Mouse (Mus musculus) lung, embryonic 15.5 days (tissue): ENCODE measurements around the gene Fsd1l. TPM values are rescaled to one million over a fixed set of nuclear protein-coding genes. Genes with fewer than 3 reads are reported as not detected.
"Not testable (repeated sequence)": the region's sequence is repeated elsewhere in the genome, so short reads cannot be mapped to it uniquely, and the experiment has no call there.

ENCODE experiments used
- ATAC-seq: fragments of 200-750 bp; cut with Nextera tagmentation; 2 replicates; pipeline ENCODE4 v1.8.0; 2017; ENCODE audit warnings: moderate number of reproducible peaks, borderline replicate concordance; ENCODE audit not compliant: low FRiP score, low TSS enrichment; ENCODE audit errors: extremely low read depth
- H3K27ac ChIP-seq: fragments of 300-500 bp; sonication (generic); 2 replicates; pipeline ENCODE4 v1.5.1; 2015; ENCODE audit warnings: moderate library complexity, mild to moderate bottlenecking, inconsistent platforms
- H3K27me3 ChIP-seq: fragments of 300-500 bp; sonication (generic); 2 replicates; pipeline ENCODE4 v1.6.1; 2015; ENCODE audit warnings: inconsistent platforms
- H3K36me3 ChIP-seq: fragments of 300-500 bp; sonication (generic); 2 replicates; pipeline ENCODE4 v1.6.1; 2015; ENCODE audit warnings: inconsistent platforms
- H3K4me1 ChIP-seq: fragments of 300-500 bp; sonication (generic); 2 replicates; pipeline ENCODE4 v1.6.1; 2015; ENCODE audit warnings: inconsistent platforms
- H3K4me2 ChIP-seq: fragments of 300-500 bp; sonication (generic); 2 replicates; pipeline ENCODE4 v1.6.1; 2015; ENCODE audit warnings: inconsistent platforms, mild to moderate bottlenecking, moderate library complexity
- H3K4me3 ChIP-seq: fragments of 300-500 bp; sonication (generic); 2 replicates; pipeline ENCODE4 v1.5.1; 2015; ENCODE audit warnings: mild to moderate bottlenecking, inconsistent platforms
- H3K9ac ChIP-seq: fragments of 300-500 bp; sonication (generic); 2 replicates; pipeline ENCODE4 v1.6.1; 2015; ENCODE audit warnings: inconsistent platforms
- H3K9me3 ChIP-seq: fragments of 300-500 bp; sonication (generic); 2 replicates; pipeline ENCODE4 v1.6.1; 2016; ENCODE audit warnings: inconsistent platforms
- WGBS: fragments of 180-500 bp; shearing (Covaris S2); methylation state at CpG from one replicate; pipeline ENCODE4 v1.1.7; 2015; 5-methylcytosine and 5-hydroxymethylcytosine counted together
- polyA plus RNA-seq: library from polyadenylated mRNA; unstranded; fragments of >200 nt; fragmentation: Nextera tagmentation; extraction: Ambion mirVana; gene quantifications from 2 replicates; pipeline ENCODE4 v1.2.1, GENCODE M21; 2015

Gene Fsd1l
- polyA plus RNA-seq, 1 experiment from 2014 or later = 9.1 TPM

DNA sequence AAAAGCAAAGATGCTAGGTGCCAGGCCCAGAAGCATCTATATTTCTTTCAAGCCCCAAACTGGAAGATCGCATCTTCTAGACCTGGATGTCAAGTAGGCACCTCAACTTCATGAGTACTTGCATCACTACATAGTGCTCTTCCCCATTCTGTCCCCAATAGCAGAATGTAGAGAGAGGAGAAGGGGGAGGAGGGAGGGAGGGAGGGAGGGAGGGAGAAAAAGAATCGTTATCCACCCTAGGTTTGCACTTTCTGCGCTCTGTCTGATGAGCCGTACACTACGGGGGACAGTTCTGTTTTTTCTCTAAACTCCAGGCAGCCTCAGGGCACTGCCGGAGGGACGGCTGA, 82.4 kb downstream of the Fsd1l start, which contains the start of gene Fktn:
Gene Fktn, plus strand, starts transcription at position 295 of the 347 bp plus-strand sequence.
- Histone ChIP-seq H3K27me3 (no peaks in the 10 kb centered on the region), H3K9ac (peak within 1 kb of the TSS; percentile 73), H3K4me3 (peak within 1 kb of the TSS; percentile 76), H3K36me3 (no peaks in the 10 kb centered on the region), H3K9me3 (no peaks in the 10 kb centered on the region), H3K4me2 (peak within 1 kb of the TSS; percentile 83), H3K27ac (peak within 1 kb of the TSS; percentile 46), H3K4me1 (peaks cover 8% of the 10 kb centered on the region)
- WGBS = 16% methylated on average over 7 of the region's 7 CpGs
- peak; percentile 79 for ATAC-seq

- Histone ChIP-seq H3K4me2 (peak overlapping the region; percentile 83), H3K9me3 (no peaks in the 10 kb centered on the region), H3K4me3 (peak overlapping the region; percentile 76), H3K4me1 (peaks cover 8% of the 10 kb centered on the region), H3K9ac (peak overlapping the region; percentile 73), H3K36me3 (no peaks in the 10 kb centered on the region), H3K27me3 (no peaks in the 10 kb centered on the region), H3K27ac (peak overlapping the region; percentile 46)
- ATAC-seq = peak; percentile 93
- WGBS = 10% methylated on average over 58 of the region's 58 CpGs
Measured at GRCm38 (mm10) chr4:53714051-53714814, 83.0 kb downstream of the Fsd1l start.

GRCm38 (mm10) chr4:53715977-53716376, 84.7 kb downstream of the Fsd1l start:
- Histone ChIP-seq H3K9me3 (no peaks in the 10 kb centered on the region), H3K9ac (no peak overlapping the region), H3K27me3 (no peaks in the 10 kb centered on the region), H3K4me1 (peaks cover 8% of the 10 kb centered on the region), H3K4me3 (no peak overlapping the region), H3K4me2 (no peak overlapping the region), H3K36me3 (no peaks in the 10 kb centered on the region), H3K27ac (no peak overlapping the region)
- ATAC-seq = no peak

- Histone ChIP-seq H3K27ac (no peak overlapping the region), H3K4me3 (no peak overlapping the region), H3K9me3 (no peaks in the 10 kb centered on the region), H3K36me3 (no peaks in the 10 kb centered on the region), H3K4me2 (no peak overlapping the region), H3K27me3 (no peaks in the 10 kb centered on the region), H3K9ac (no peak overlapping the region), H3K4me1 (peaks cover 8% of the 10 kb centered on the region)
- 57% methylated on average over 4 of the region's 4 CpGs for WGBS
- ATAC-seq = no peak
Measured at GRCm38 (mm10) chr4:53717546-53717945, 86.3 kb downstream of the Fsd1l start.

- H3K9me3 ChIP-seq = no peaks in the 10 kb centered on the region
- 74% methylated on average over 5 of the region's 5 CpGs for WGBS
- ATAC-seq = no peak
- H3K4me1 ChIP-seq = peaks cover 8% of the 10 kb centered on the region
- H3K9ac ChIP-seq = no peak overlapping the region
- no peak overlapping the region for H3K4me2 ChIP-seq
- no peak overlapping the region for H3K4me3 ChIP-seq
- H3K27me3 ChIP-seq = no peaks in the 10 kb centered on the region
- no peak overlapping the region for H3K27ac ChIP-seq
- no peaks in the 10 kb centered on the region for H3K36me3 ChIP-seq
Measured at GRCm38 (mm10) chr4:53718261-53718660, 87.0 kb downstream of the Fsd1l start.

DNA sequence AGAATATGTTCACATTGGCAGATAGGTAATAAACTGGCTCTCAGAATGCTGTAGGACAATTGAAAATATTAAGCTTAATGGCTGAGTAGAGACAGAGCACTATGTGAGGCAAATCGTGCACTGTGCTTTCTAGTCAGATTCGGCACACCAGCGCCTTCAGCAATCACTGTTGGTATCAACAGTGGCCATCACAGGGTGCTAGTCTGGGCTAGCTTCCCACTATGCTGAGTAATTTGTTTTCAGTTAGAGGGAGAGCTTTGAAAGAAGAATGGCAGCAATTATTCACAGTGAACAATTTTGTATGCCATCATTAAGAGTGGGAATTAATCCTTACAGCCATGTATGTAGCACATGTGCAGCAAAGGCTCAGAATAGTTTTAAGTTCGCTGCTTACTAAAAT, 91.2 kb downstream of the Fsd1l start:
- no peak overlapping the region for H3K9ac ChIP-seq
- ATAC-seq = no peak
- 0 out of 2 replicates have a peak, but pooled peaks cover 4% of the 10 kb centered on the region for H3K36me3 ChIP-seq
- no peak overlapping the region for H3K27ac ChIP-seq
- no peaks in the 10 kb centered on the region for H3K4me1 ChIP-seq
- H3K4me3 ChIP-seq = no peak overlapping the region
- H3K4me2 ChIP-seq = no peak overlapping the region
- 91% methylated on average over 4 of the region's 4 CpGs for WGBS
- H3K27me3 ChIP-seq = no peaks in the 10 kb centered on the region
- H3K9me3 ChIP-seq = no peaks in the 10 kb centered on the region

DNA sequence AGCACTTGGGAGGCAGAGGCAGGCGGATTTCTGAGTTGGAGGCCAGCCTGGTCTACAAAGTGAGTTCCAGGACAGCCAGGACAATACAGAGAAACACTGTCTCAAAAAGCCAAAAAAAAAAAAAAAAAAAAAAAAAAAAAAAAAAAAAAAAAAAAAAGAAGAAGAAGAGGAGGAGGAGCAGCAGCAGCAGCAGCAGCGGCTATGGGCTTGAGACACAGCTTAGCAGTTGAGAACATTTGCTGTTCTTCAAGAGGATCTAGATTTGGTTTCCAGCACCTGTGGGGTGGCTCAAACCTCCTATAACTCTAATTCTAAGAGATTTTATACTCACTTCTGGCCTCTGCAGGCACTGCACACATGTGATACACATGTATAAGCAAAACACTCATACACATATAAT, 94.8 kb downstream of the Fsd1l start:
- H3K27me3 ChIP-seq, H3K27ac ChIP-seq, H3K9ac ChIP-seq, H3K4me1 ChIP-seq, H3K4me2 ChIP-seq, H3K4me3 ChIP-seq, H3K9me3 ChIP-seq, ATAC-seq: not testable (repeated sequence)
- 82% methylated on average over 2 of the region's 2 CpGs for WGBS
- peaks cover 18% of the 10 kb centered on the region; the same call in 1 of the 2 replicates for H3K36me3 ChIP-seq

GRCm38 (mm10) chr4:53728121-53728520, 96.8 kb downstream of the Fsd1l start:
- H3K4me3 ChIP-seq = no peak overlapping the region
- peaks cover 29% of the 10 kb centered on the region for H3K36me3 ChIP-seq
- no peaks in the 10 kb centered on the region for H3K9me3 ChIP-seq
- H3K27me3 ChIP-seq = no peaks in the 10 kb centered on the region
- H3K9ac ChIP-seq = no peak overlapping the region
- 86% methylated on average over 1 of the region's 1 CpGs for WGBS
- H3K4me1 ChIP-seq = no peaks in the 10 kb centered on the region
- H3K27ac ChIP-seq = no peak overlapping the region
- no peak for ATAC-seq
- H3K4me2 ChIP-seq = no peak overlapping the region

GRCm38 (mm10) chr4:53738956-53739616, 107.8 kb downstream of the Fsd1l start:
- no peaks in the 10 kb centered on the region for H3K4me1 ChIP-seq
- no peak overlapping the region for H3K27ac ChIP-seq
- H3K4me2 ChIP-seq = no peak overlapping the region
- H3K9me3 ChIP-seq = no peaks in the 10 kb centered on the region
- H3K9ac ChIP-seq = no peak overlapping the region
- peak; percentile 52; the same call in 1 of the 2 replicates for ATAC-seq
- H3K4me3 ChIP-seq = no peak overlapping the region
- WGBS = 38% methylated on average over 6 of the region's 6 CpGs
- H3K27me3 ChIP-seq = no peaks in the 10 kb centered on the region
- H3K36me3 ChIP-seq = peaks cover 21% of the 10 kb centered on the region; the same call in 1 of the 2 replicates

- no peaks in the 10 kb centered on the region for H3K9me3 ChIP-seq
- H3K9ac ChIP-seq = no peak overlapping the region
- H3K27me3 ChIP-seq = no peaks in the 10 kb centered on the region
- H3K36me3 ChIP-seq = peaks cover 13% of the 10 kb centered on the region
- H3K4me1 ChIP-seq = 0 out of 2 replicates have a peak, but pooled peaks cover 4% of the 10 kb centered on the region
- ATAC-seq = no peak
- H3K4me3 ChIP-seq = no peak overlapping the region
- no peak overlapping the region for H3K27ac ChIP-seq
- no peak overlapping the region for H3K4me2 ChIP-seq
Measured at GRCm38 (mm10) chr4:53749831-53750230, 118.6 kb downstream of the Fsd1l start.

DNA sequence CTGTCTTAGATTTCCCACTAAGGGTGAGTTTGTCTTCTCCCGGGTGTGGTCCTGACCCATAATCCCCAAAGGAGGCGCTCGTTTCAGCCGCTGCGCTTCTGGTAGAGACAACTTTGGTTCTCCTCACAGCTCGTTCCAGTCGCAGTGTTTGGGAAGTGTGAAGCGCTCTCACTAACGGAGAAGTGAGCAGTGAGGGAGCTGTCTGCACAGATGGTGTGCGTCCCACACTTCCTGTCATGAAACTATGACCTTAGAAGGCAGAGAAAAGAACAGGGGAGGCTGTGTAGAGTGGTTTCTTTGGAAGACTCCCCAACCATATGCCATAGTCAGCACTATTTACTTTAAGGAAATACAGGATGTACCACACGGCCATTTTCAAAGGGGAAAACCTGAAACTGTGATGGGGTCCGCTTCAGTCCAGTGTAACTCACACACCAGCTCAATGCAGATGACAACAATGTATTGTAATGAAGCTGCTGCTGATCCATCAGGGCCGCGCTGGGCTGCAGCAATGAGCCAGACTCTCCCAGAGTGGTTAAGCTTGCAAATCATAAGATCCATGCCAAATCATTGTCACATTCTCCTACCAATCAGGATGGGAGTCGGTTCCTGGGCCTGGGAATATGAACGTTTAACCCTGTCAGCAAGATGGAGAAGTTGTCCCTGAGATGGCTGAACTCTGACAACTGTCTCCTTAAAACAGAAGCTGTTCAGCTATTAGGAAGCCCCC, 119.3 kb downstream of the Fsd1l start:
- Histone ChIP-seq H3K4me3 (no peak overlapping the region), H3K27ac (no peak overlapping the region), H3K4me1 (0 out of 2 replicates have a peak, but pooled peaks cover 4% of the 10 kb centered on the region), H3K4me2 (no peak overlapping the region), H3K36me3 (peaks cover 18% of the 10 kb centered on the region), H3K27me3 (no peaks in the 10 kb centered on the region), H3K9ac (no peak overlapping the region), H3K9me3 (no peaks in the 10 kb centered on the region)
- ATAC-seq = peak; percentile 69; the same call in 1 of the 2 replicates
- WGBS = 53% methylated on average over 16 of the region's 16 CpGs
